Comparison of ENCODE assay signal across 8 mouse cellular contexts in genomic region chrX:7721514-7722281, GRCm38 (mm10). TPM values are rescaled to one million over a fixed set of nuclear protein-coding genes. Genes with fewer than 3 reads are reported as not detected.
DNase-seq lines count a peak whose midpoint lies in the region; ATAC-seq and TF ChIP-seq lines count a peak whose summit lies in the region.

Gene Gm45208 (plus strand): TSS chrX:7722245.

- H3K9ac ChIP-seq in embryonic facial prominence, embryonic 13.5 days, result peak within 1 kb of the TSS; percentile 73
- H3K9ac ChIP-seq in limb, embryonic 15.5 days, result peak within 1 kb of the TSS; percentile 35; the same call in 1 of the 2 replicates
- peak within 1 kb of the TSS; percentile 50 for H3K9ac ChIP-seq in midbrain, postnatal 0 days (replicated peaks; ENCODE audit: low read length, poor library complexity, severe bottlenecking)

- H3K27me3 ChIP-seq in embryonic facial prominence, embryonic 13.5 days, result no peaks in the 10 kb centered on the region
- H3K27me3 ChIP-seq in limb, embryonic 15.5 days, result no peaks in the 10 kb centered on the region
- H3K27me3 ChIP-seq in midbrain, postnatal 0 days (ENCODE audit: insufficient read depth, low read length), result no peaks in the 10 kb centered on the region

- 0 out of 2 replicates have a peak, but pooled peaks cover 4% of the 10 kb centered on the region for H3K4me1 ChIP-seq in embryonic facial prominence, embryonic 13.5 days
- no peaks in the 10 kb centered on the region for H3K4me1 ChIP-seq in limb, embryonic 15.5 days
- H3K4me1 ChIP-seq in midbrain, postnatal 0 days (ENCODE audit: insufficient read depth, low read length), result no peaks in the 10 kb centered on the region

- peak within 1 kb of the TSS; percentile 57 for H3K4me3 ChIP-seq in embryonic facial prominence, embryonic 13.5 days
- peak within 1 kb of the TSS; percentile 57 for H3K4me3 ChIP-seq in limb, embryonic 15.5 days
- H3K4me3 ChIP-seq in midbrain, postnatal 0 days (ENCODE audit: low read depth, low read length), result peak within 1 kb of the TSS; percentile 48

- H3K9me3 ChIP-seq in embryonic facial prominence, embryonic 13.5 days, result no peaks in the 10 kb centered on the region
- no peaks in the 10 kb centered on the region for H3K9me3 ChIP-seq in limb, embryonic 15.5 days
- H3K9me3 ChIP-seq in midbrain, postnatal 0 days (ENCODE audit: low read length), result no peaks in the 10 kb centered on the region

- DNase-seq in 3134 (ENCODE audit: extremely low read depth, insufficient read length, low spot score), result peak; percentile 82
- peak; percentile 22 to 43 for DNase-seq in adrenal gland, postnatal 4 days (ENCODE audit: low spot score in 2 of 2)
- DNase-seq in heart, adult 8-10 months (ENCODE audit: low spot score), result peak; percentile 81
- peak; percentile 85 for DNase-seq in kidney, adult 9 months
- DNase-seq in midbrain, postnatal 0 days (ENCODE audit: low spot score), result peak; percentile 84
- DNase-seq in spleen, postnatal 10 days (ENCODE audit: low spot score in 2 of 2), result peak; percentile 72 to 73

- no peak for TF ChIP-seq CTCF in midbrain, postnatal 0 days (IDR thresholded peaks at IDR 0.05)

- H3K4me2 ChIP-seq in embryonic facial prominence, embryonic 13.5 days, result peak within 1 kb of the TSS; percentile 69
- H3K4me2 ChIP-seq in limb, embryonic 15.5 days, result peak within 1 kb of the TSS; percentile 59
- peak within 1 kb of the TSS; percentile 61 for H3K4me2 ChIP-seq in midbrain, postnatal 0 days (ENCODE audit: low read depth, low read length, poor library complexity, severe bottlenecking)

- peak; percentile 80; the same call in 1 of the 2 replicates for ATAC-seq in embryonic facial prominence, embryonic 13.5 days (ENCODE audit: insufficient number of reproducible peaks, insufficient read depth, low FRiP score, low TSS enrichment, low read depth)
- ATAC-seq in limb, embryonic 15.5 days (ENCODE audit: insufficient number of reproducible peaks, low FRiP score, low TSS enrichment, low read depth), result peak; percentile 78
- peak; percentile 86 for ATAC-seq in midbrain, postnatal 0 days (ENCODE audit: low FRiP score)

- WGBS in embryonic facial prominence, embryonic 13.5 days, result 27% methylated on average over 22 of the region's 22 CpGs
- WGBS in limb, embryonic 15.5 days, result 25% methylated on average over 22 of the region's 22 CpGs
- WGBS in midbrain, postnatal 0 days, result 26% methylated on average over 22 of the region's 22 CpGs

- H3K36me3 ChIP-seq in embryonic facial prominence, embryonic 13.5 days, result peaks cover 20% of the 10 kb centered on the region; the same call in 1 of the 2 replicates
- peaks cover 13% of the 10 kb centered on the region; the same call in 1 of the 2 replicates for H3K36me3 ChIP-seq in limb, embryonic 15.5 days
- H3K36me3 ChIP-seq in midbrain, postnatal 0 days (ENCODE audit: insufficient read depth, low read length), result no peaks in the 10 kb centered on the region

- H3K27ac ChIP-seq in embryonic facial prominence, embryonic 13.5 days, result peak within 1 kb of the TSS; percentile 91
- peak within 1 kb of the TSS; percentile 93 for H3K27ac ChIP-seq in limb, embryonic 15.5 days
- peak within 1 kb of the TSS; percentile 73 for H3K27ac ChIP-seq in midbrain, postnatal 0 days (ENCODE audit: low read depth, low read length)

RNA-seq across cellular contexts. Expression of gene Gm45208, which starts in this region (rescaled TPM):
- 1 to 10 TPM in 1 of 2 experiments, not detected in 1; 1.4 TPM for total RNA-seq in adrenal gland, postnatal 4 days (2021)
- polyA plus RNA-seq in embryonic facial prominence, embryonic 13.5 days (2015; fragmentation: Nextera tagmentation; extraction: Ambion mirVana), result not detected in 2 replicates
- not detected for total RNA-seq in heart, adult 8-10 months (2022)
- 0.20 TPM in 1 of 2 replicates, not detected in the other for polyA plus RNA-seq in limb, embryonic 15.5 days (2015; fragmentation: Nextera tagmentation; extraction: Ambion mirVana)
- 0.71 TPM in 1 of 2 replicates, not detected in the other for total RNA-seq in midbrain, postnatal 0 days (2014; rRNA removed)
- not detected in 2 replicates for polyA plus RNA-seq in midbrain, postnatal 0 days (2015; fragmentation: Nextera tagmentation; extraction: Ambion mirVana)

Comparison
In these comparisons a context has a peak if more than half of its experiments do, and no peak if none do; other contexts are left out.
1. Peak in every context shown above with its lines: DNase-seq, ATAC-seq, H3K4me3 ChIP-seq and H3K27ac ChIP-seq.
2. Peak in ATAC-seq, H3K4me3 ChIP-seq, H3K27ac ChIP-seq, H3K9ac ChIP-seq and H3K4me2 ChIP-seq in embryonic facial prominence, embryonic 13.5 days; RNA of the gene not detected or under 1 TPM.
3. Peak in DNase-seq in heart, adult 8-10 months; RNA of the gene not detected or under 1 TPM.
4. Peak in ATAC-seq, H3K4me3 ChIP-seq, H3K27ac ChIP-seq, H3K9ac ChIP-seq and H3K4me2 ChIP-seq in limb, embryonic 15.5 days; RNA of the gene not detected or under 1 TPM.
5. Peak in DNase-seq, ATAC-seq, H3K4me3 ChIP-seq, H3K27ac ChIP-seq, H3K9ac ChIP-seq and H3K4me2 ChIP-seq in midbrain, postnatal 0 days; RNA of the gene not detected or under 1 TPM.
6. DNase-seq: peak in every context shown above with its lines; median percentile 85 in kidney, adult 9 months; 84 in midbrain, postnatal 0 days; 82 in 3134; 81 in heart, adult 8-10 months; 72 in spleen, postnatal 10 days; 32 in adrenal gland, postnatal 4 days.